Mouse (Mus musculus) right cerebral cortex, postnatal 25 days (tissue): ENCODE data around the gene Grhpr.
A peak's percentile ranks its signal among the peaks of the same experiment; 100 is the strongest.
"Not testable (repeated sequence)": the region's sequence is repeated elsewhere in the genome, so short reads cannot be mapped to it uniquely, and the experiment has no call there.

ENCODE experiments used
- DNase-seq: peaks from one replicate; pipeline ENCODE4 v3.0.0; 2022

Grhpr gene

DNA sequence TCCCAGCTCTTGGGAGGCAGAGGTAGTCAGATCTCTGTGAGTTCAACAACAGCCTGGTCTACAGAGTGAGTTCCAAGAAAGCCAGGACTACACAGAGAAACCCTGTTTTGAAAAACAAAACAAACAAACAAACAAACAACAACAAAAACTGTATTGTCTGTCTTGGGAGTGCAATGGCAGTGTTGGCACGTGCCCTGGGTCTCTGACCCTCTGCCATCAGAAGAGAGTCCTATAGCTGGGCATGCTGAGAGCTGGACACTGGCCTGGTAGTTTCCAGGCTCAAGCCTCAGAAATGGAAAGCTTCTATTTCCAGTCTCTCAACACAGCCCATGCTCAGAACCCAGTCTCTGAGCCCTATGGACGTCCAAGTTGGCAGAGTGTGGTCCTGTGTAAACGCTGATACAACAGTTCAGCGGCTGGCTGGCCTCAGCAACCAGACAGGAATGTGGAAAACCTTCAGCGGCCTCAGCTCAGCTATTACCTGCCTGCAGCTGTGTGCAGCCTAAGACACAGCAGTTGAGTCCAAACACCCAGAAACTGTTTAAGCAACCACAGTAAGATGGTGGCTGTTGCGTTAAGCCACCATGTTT, 5.1 kb upstream of the Grhpr start:
- no peak for DNase-seq

DNA sequence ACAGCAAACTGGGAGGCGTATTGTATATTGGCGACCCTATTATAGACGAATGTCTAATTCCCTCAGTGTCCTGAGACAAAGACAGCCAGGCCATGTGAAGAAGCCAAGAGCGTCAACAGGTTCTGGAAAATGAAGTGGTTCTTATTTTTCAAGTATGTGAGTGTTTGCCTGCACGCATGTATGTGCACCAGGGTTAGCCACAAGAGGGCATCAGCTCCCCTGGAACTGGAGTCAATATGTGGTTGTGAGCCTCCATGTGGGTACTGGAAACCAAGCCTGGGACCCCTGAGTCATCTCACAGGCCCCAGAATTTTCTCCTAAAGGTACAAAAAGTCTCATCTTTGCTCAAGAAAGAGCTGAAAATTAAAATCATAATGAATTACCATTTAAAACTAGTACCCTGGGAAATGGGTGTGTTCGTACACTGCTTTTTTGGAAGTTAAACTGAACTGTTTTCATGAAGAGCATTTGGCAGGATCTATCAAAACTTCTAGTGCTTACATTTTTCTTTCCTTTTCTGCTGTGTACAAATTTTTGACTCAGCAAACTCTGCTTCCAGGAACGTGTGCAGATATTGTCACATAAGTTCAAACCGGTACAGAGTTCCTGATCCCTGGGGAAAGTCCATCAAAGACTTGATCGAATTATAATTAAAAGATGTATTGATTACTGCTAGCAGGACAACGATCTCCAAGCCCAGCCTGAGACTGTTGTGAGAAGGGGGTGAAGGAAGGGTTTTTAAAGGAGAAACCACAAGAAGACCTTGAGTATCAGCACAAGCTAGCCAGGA, 4.1 kb upstream of the Grhpr start:
- no peak for DNase-seq

DNA sequence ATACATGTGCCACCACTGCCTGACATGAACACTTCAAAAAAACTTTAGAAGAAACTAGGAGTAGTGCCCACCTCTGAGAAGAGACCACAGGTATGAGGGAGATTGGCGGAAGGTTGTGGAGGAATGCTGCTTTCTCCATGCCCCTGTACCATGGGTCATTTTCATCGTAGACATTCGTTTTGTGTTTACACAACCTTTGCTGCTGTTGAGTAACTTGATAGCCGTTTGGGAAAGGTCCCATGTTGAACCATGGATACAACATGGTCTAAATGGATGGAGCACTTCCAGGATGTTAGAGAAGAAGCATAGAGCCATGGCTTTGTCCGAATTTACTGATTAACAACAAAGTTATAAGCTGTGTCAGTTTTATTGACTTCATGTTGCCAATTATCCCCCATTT, 3.0 kb upstream of the Grhpr start:
- no peak for DNase-seq

DNA sequence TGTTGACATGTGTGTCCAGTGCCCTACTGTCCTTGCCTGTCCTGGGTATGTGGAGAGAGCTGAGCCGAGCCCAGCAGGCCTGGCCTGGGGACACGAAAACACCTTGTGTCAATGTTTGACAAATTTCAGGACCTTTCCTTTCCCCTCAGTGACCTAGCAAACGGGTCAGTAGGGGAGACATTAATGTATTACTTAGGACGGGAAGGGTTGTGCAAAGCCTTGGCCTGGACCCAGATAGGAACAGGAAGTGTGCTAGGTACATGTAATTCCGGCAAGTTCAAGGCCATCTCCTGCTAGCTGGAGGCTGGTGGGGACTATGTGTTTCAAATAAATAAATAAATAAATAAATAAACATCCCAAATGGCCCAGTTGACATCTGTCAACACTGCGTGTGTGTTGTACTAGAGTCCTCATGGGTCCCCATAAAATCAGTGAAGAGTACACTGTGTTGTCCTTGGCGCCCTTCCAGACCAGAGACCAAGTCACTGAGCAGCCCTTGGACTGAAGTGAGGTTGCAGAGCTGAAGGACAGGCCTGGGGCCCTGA, 1.3 kb upstream of the Grhpr start:
- no peak for DNase-seq

DNA sequence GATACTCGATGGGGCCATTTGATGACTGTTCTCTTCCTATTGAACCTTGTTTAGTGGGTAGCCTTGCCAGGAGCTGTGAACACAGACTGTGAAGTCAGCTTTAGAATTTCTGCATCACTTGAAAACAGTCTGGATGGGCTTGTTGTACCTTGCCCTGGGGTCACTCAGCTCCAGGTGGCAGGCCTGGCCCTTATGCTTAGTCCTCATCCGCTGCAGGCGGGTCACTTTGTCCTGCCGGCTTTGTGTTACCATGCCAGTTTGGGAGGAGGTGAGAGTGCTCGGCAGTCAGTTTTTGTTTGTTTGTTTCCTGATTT, 736 bp downstream of the Grhpr start:
- no peak for DNase-seq

DNA sequence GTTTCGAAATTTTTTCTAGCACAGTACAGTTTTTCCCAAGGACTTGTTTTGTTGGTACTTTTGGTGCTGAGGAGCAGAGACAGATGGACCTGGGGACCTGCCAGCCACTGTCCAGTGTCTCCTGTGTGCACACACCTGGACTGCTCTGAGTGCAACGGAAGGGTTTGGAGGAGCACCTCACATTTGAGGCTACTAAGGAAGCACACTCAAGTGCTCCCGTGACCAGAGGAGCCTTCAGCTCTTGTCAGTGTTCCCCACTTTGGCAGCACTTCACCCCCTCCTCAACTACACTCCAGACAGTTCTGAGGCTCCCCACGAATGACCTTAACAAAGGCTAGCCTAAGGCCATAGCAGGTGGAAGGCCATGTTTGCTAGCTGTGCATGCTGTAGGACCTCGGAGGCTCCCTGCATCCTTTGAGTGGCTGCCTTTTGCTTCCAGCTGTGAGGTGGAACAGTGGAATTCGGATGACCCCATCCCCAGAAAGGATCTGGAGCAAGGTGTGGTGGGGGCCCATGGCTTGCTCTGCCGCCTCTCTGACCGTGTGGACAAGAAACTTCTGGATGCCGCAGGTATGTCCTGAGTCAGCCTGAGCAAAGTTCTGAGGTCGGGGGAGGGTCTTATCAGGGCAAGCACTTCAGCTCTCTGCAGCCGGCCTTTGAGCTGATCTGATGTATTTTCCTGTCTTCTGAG, 1.4 kb downstream of the Grhpr start:
- no peak for DNase-seq

DNA sequence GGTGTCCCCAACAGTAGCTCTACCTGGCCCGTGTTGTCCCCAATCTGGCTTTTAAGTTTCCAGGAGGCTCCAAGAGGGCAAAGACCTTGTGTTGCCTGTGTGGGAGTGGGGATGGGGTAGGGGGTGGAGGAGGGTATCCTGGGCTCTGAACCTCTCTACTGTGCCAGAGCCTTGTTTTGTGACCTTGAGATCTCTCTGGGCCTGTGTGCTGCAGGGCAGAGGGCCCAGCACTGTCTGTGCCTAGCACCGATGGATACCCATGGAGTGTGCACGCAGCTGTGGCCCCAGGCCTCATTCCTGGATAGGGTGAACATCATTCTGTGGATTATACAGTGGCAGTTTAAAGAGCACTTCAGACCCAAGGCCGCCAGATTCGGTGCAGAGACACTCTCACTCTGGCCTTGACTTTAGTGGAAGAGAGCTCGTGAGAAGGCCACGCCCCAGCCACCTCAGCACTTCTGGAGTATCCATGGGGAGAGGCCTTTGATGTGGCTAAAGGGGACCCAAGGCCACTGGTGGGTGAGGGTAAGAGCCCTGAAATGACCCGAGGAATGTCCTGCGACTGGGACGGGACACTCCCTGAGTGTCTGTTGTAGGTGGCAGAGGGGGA, 2.0 kb downstream of the Grhpr start:
- DNase-seq: no peak

DNA sequence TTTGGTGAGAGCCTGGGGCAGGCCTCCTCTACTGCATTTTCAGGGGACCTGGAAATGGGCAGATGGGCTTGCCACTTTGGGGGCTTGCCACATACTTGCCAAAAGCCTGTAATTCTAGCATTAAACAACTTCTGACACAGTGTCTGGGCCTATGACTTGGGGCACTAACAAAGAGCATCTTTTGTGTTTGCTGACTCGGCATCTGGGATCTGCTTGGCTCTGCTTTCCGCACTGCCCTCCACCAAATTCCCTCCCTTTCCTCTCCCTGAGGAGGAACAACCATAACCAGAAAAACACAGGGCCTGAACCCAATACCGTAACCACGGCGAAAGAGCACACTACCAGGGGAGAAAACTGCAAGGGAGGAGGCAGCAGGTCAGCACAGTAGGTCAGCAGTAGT, 9.4 kb downstream of the Grhpr start:
- DNase-seq: no peak

DNA sequence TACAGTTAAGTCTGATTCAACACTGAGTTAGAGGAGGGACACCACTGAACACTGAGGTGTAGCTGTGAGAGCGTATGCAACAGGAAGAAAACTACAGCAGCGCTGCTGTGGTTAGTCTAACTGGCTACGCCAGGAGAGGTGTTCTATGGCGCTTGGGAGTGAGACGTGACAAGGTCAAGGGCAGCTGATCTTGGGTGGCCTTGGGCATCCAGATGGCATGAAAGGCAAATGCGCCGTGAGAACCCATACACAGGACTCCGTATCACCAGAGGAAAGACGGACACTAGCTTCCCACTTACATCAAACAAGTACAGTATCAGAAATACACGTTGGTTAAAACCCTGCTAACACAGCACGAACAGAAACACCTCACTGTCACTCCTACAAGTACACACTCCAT, 11.1 kb downstream of the Grhpr start:
- not testable (repeated sequence) for DNase-seq

DNA sequence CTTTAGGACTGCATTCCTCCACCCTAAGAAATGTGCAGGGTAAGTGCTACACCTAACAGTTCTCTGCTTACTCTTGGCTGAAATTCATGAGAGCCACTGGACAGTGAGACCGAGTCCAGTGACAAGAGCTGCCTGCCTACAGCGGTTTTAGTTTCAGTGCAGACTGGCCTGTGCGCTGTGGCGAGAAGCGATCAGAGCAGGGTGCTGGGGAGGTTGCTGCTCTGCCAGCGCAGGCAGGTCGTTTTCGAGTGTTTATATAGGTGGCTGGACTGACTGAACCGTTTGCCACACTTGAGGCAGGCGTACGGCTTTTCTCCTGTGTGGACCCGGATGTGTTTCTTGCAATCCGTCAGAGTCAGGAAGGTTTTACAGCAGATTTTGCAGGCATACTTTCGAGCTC, 12.0 kb downstream of the Grhpr start:
- DNase-seq: not testable (repeated sequence)

DNA sequence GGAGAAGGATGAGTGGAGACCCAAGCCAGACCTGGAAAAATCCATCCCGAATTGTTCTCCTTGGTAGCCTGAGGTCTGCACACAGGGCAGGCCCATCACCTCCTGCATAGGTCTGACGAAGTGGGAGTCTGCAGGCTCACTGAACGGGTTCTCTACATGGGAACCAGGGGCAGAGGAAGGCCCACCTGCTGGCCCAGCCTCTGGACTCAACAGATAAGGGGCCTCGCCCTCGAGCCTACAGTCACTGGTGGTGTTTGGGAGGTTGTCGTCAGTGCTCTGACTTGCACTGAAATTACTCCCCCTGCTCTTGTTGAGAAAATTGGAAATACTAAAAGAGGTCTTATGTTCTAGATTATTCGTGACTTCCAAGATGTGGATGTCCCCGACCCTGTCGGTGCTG, 12.7 kb downstream of the Grhpr start:
- DNase-seq: no peak

DNA sequence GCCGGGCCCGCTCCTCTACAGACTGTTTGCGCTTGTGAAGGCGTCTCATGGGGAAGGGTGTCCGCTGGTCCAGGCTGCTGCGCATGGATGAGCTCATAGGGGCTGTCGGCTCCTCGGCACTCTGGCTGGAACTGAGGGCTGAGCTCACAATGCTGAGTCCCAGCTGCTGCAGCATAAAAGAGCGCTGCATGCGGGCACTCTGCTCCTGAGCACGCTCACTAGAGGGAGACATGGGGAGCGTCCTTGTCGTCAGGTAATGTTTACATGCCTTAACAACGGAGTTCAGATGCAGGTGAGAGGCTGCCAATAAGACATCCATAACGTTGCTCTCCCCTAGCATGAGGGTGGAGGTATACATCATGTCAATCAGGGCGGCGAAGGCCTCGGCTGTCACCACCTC, 13.6 kb downstream of the Grhpr start:
- DNase-seq: no peak

DNA sequence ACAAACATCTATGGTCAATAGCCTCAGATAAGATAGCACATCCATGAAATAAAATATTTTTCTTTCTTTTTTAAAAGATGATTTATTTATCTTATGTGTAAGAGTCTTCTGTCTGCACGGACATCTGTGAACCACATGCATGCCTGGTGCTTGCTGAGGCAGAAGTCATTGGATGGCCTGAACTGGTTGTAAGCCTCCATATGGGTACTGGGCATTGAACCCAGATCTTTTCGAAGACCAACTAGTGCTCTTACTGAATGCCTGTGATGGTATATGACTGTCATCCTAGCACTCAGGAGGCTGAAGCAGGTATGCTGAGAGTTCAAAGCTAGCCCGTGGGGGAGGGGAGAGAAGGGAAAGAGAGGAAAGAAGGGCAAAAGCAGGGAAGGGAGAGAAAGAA, 16.9 kb downstream of the Grhpr start:
- DNase-seq: no peak

DNA sequence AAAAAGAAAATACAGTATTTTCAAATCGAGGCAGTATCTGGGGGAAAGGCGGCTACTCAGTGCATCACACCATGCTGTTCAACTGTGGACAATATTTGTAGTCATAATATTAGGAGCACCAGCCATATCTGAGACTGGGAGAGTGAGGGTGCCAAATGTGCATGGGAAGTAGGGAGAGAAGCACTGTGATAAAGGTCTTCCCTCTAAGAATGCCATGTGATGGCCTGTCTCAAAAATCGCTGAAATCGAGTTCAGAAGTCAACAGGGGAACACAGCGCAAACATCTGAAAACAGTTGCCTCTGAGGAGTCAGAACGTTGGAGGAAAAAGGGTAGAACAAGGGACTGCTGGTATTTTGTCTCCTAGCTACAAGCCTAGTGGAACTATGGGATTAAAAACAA, 18.8 kb downstream of the Grhpr start:
- no peak for DNase-seq

DNA sequence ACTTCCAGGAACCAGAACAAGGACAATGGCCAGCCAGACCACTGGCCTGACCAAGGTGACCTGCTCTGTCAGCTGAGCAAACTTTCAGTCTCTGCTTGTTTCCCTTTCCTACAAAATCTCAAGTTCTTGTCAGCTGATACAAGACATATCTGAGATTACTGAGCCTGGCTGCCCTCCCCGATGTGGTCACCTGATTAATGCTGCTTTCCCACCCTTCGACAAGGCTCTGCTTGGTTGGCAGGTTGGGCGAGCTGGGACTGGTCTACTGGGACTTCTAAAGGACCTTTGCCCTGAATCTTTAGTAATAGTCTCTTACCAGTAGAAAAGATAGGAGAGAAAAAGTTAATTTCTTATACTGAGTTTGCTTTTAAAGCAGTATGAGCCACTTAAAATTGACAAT, 24.3 kb downstream of the Grhpr start:
- no peak for DNase-seq

DNA sequence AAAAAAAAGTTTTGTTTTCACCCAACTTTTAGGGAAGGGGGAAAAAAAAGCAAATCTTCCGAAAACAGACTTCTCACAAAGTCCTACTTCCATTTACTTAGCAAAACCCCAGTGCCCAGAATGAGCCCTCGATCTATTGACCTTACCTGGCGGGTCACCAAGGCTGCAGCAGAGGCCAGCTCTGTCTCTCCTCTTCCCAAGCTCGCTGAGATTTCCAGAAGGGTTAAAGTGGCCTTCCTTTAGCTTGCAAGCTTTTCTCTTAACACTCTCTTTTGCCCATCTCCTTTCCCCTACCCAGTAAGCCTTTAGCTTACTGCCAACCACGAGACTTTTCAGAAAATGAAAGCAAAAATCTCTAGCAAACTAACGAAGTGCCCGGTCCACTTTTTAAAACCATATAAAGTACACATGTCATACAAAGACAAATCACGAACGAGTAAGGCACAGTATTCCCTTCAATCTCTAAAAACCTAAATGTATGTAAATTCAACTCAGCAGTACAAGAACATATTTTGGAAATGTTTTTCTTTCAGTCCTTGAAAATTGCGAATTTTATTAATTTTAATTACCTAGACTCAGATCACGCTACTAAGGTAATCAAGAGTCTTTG, 29.7 kb downstream of the Grhpr start:
- DNase-seq: no peak

DNA sequence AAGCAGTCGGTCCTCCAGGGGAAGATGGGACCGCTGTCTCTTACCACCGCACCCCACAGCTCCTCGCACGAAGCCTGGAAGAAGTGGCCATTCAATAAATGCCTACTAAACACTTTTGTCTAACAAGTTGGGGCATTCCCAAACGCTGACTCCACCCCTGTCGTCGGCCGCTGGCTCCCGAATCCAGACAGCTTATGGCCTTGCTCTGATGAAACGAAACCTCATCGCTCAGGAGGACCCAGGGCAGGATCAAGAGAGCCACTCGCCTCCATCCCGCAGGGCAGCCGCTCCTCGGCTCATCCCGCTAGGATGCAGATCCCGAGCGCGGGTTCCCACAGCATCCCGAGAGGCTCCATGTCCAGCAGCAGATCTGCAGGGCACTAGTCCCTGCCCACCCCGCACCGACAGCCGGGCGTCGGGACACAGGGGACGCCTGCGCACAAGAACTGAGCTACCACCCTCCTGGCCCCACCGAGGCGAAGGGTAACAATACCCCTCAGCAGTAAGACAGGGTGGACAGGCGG, 30.4 kb downstream of the Grhpr start:
- DNase-seq: no peak

DNA sequence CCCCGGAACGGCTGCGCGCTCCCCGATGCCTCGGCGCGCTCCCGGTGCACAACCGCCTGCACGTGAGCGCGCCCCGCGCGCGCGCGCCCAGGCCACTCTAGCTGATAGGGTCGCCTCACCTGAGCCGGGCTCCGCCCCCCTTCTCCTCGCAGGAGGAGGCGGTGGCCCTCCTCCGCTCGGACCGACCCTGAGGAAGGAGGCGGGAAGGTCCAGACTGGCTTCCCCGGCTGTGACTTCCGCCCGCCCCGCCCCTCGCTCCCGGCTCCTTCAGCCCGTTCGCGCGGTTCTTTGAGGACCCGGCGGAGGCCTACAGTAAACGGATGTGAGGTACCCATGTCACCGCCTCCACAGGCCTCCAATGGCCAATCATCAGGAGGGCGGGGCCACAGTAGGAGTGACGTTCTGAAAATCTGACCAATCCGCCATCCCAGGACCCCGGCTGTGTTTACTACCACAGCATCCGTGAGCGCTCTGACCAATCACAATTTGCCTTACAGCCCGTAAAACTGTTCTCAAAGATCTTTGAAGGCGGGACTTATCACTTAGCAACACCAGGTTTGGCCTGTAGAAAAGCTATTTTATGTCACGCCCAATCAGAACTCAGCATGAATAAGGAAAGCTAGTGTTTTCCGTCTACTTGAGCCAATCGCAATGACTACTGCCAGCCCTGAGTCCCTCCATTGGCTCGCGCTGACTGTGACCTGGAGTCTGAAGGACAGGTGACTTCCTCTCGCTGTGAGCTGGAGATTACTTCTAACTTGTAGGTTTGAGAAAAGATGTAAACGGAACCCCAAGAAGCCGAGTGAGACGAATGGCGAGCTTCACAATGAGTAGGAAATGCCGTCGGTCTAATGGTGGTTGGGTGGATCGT, 31.1 kb downstream of the Grhpr start, which contains the start of gene Zbtb5:
Gene Zbtb5 (minus strand): TSS at position 308 of the 871 bp plus-strand sequence.
- peak; percentile 99 for DNase-seq

DNA sequence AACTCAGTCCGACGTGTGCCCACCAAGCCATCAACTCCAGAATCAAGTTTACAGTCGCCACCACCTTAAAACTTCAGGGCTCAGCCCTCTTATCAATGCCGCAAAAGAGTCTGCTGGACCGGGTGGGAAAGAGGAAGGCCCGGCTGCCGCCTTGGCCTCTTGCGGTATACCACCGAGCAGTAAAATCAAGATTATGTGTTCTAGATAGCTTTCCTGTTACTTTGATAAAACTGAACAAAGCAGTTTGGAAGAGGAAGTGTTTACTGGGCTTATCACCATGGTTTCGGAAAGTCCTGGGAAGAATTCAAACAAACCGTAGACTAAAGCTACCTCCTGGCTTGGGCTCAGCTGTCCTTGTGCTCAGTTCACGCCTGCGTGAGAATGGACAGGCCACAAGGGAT, 31.8 kb downstream of the Grhpr start:
- DNase-seq: no peak

DNA sequence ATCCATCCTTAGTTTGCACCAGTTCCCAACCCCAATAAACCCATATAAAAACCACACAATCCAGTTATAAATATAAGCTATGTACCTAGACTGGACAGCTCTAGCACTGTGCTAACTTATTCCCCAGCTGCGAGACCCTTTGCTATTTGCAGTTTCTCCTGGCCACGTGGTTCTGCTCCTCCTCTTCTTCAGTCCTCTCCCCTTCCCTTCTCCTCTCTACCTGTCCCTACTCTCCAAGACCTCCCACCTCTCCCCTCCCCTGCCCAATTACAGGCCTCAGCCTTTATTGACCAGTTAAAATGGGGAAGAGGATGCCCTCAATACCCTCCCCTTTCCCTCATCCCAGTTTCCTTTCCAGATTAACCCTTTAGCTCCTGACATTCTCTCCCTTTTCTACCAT, 32.3 kb downstream of the Grhpr start:
- no peak for DNase-seq

DNA sequence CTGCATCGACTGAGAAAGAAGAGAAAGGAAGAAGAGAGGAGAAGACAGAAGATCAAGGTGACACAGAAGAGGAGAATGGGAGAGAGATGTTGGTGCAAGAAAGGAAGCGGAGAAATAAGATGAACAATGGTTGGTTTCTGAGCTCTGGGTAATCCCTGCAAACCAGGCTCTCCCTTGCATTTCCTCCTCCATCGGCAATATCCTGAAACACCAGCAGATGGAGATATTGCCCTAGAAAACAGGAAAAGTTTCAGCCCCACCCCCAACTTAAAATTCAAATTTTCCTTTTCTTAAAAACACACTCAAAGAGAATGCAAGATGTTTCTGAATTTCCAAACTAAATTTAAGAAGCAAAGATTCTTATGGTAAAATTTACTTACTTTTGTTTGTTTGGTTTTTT, 34.4 kb downstream of the Grhpr start:
- DNase-seq: peak; percentile 54

DNA sequence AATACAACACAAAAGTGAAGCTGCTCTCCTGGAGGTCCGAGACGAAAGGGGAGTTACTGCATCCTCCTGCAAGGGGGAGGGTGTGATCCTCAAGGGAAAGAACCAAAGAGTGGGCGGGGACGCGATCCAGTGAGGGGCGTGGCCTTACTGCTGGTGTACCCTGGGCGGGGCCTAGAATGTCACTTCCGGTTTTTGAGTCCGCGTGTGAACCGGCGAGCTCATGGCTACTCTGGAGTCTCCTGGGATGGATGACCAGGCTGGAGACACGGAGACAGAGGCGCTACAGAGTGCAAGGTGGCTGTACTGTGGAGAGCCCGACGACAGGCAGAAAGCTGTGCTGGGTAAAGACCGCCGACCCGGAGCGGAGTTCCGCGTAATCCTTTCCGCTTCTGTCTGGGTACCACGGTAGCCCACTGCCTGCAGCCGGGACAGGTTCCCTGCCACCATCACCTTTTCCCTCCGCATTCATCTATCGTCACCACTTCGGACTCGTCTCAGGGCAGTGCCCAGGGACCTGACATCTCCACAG, 37.3 kb downstream of the Grhpr start, which contains the start of gene Polr1e:
Gene Polr1e (plus strand): TSS at position 132 of the 529 bp plus-strand sequence.
- DNase-seq: peak; percentile 80
